Mouse (Mus musculus) lung, postnatal 36 days (tissue): ENCODE data around the gene Zfp277.

ENCODE experiments used
- DNase-seq: peaks from one replicate; pipeline ENCODE4 v3.0.0; 2022; ENCODE audit warnings: mixed read lengths

The Zfp277 gene

DNA sequence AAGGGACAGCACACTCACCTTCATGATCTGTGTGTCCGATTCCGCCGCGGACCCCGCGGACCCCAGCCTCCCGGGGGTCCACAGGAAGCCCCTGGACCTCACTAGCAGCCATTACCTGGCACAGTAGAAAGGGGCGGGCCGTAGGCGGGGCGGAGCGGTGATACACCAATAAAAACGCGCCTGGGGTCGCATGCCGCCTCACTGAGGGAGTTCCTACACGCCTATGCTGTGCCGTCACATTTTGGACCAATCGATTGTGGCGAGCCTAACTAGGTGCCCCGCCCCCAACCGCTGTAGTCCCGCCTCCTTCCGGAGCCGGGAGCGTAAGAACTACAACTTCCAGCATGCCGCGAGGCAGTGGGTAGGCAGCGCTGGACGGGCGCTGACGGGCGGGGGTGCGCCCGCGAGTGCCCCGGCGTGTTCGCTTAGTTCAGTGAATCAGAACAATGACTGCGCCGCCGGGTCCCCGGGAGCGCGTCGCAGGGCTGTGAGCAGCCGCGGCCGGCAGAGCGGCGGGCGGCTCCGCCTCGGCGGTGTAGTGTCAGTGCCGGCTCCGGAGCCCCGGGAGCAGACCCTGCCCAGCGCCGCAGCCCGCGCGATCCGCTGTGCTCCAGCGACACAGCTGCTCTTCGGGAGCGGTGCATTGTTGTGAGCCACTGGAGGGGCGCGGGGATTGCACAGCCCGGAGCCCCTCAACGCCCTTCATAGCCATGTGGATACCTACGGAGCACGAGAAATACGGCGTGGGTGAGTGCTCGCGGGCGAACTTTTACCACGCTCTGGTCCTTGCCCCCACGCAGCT, at the start of gene Zfp277, which contains the start of gene Dock4:
Gene Zfp277 (minus strand): TSS at position 255 of the 802 bp plus-strand sequence.
Gene Dock4 (plus strand): TSS at position 305 of the 802 bp plus-strand sequence.
- DNase-seq, result peak; percentile 100

DNA sequence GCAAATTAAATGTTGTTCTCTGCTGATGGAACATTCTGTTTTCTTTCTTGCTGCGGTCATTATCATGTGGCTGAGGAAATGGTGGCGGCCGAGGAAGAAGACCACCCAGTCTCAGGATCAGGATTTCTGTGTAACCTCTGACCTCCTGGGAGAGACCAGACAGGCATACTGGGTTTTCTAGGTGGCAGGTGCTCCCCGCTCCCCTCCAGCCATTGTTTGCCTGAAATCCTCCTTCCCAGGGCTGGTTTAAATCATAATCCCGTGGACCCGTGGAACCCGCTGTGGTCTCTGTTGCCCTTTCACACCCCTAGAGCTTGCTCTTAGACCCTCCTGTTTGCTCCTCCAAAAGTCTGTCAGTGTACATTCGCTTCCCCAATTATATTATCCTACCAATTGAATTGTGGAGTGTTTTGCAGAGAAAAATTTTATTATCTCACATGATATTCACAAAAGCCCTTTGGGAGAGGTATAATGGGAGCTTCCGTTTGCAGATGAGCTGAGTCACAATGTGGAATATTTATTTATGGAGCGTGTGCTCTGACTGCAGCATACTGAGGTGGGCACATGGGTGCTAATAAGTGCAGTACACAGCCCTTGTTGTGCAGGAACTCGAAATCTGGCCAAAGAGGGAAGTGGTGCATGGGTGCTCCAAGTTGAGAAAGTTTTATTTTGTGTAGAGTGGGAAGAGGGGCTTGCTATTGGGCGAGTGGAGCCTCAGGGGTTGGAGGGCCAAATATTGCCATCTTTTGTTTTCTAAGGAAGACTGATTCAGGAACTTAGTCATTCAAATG, 40.5 kb upstream of the Zfp277 start:
- no peak for DNase-seq

DNA sequence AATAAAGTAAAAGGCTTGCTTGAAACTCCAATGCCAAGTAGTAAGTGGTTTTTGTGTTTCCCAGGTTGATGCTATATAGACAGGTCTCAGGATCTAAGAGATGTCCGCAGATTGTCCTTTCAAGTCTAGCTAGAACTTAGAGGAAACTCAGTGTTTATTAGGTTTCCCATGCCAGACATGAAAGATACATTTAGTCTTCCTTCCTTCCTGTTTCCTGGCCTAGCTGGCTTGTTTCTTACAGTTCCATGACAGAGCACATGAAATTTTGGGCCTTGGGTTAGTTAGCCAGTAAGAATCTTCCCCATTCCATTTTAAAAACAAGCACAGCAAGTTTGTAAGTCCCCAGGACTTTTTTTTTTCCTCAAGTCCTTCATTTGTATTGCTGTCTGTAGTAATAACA, 39.5 kb upstream of the Zfp277 start:
- DNase-seq, result no peak

DNA sequence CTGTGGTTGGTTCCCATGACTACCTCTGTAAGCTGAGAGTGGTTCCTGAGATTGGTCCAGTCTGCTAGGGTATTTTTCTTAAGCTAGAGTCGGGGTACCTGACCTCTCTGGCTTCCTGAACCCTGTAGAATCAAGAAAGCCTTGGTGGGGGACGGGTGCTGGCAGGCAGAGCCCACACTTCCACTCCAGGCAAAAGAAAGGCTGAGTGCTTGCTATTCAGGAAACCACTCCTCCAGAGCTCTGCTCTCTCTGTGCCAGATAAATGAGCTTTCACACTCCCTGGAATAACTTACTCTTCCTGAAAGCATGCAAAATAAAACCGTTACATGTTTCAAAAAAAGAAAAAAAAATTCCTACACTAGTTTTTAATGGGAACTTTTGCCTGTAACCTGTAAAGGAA, 38.5 kb upstream of the Zfp277 start:
- peak; percentile 40 for DNase-seq

DNA sequence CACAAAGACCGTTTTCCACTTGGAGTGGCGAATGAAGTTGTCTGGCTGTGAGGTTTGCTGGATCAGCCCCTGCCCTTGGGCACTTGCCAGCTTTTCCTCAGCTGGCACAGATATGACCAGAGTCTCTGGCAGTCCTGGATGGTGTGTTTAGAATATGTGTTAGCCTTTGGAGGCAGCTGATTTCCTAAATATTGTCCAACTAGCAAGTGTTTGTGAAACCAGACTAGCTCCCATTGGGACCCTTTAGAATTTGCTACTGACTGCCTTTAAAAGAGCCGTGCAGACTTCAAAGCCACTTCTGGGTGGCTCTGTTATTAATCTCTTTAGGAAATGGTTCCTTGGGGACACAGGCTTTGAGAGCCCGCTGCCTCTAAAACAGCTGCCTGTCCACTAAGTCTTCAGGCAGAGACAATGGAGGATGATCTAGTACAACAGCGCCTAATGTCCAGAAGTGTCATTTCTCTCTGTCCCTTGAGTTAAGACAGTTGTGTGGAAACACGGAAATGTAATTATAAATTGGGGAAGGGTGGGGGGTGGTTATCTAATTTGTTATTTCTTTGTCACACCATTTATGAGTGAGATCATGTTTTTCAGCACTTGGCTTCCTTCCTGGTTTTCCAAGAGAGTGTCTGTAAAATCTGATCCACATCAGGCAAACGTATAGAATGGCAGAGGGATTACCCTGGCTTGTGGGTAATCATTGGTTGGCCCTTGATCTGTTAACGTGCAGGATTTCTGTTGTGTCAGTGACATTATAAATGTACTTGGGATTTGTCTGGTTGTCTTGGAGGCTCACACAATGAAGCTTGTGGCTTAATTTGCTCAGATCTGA, 32.1 kb upstream of the Zfp277 start:
- DNase-seq, result peak; percentile 63

DNA sequence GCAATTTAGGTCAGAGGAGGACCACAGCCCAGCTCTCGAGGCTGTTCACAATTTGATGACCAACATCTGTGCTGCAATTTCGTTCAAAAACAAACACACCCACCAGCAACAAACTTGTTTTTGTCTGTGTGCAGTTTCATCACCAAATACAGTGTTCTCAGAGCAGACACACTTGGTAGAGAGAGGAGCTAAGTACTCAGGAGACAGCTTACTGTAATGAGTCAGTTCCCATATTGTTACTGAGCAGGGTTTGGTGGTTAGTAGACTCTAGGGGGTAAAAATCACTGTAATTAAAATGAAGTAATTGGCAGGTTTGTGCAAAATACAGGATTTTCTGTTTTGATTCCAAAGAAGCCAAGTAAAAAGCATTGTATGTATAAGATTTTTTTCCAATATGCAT, 28.0 kb upstream of the Zfp277 start:
- DNase-seq, result no peak

DNA sequence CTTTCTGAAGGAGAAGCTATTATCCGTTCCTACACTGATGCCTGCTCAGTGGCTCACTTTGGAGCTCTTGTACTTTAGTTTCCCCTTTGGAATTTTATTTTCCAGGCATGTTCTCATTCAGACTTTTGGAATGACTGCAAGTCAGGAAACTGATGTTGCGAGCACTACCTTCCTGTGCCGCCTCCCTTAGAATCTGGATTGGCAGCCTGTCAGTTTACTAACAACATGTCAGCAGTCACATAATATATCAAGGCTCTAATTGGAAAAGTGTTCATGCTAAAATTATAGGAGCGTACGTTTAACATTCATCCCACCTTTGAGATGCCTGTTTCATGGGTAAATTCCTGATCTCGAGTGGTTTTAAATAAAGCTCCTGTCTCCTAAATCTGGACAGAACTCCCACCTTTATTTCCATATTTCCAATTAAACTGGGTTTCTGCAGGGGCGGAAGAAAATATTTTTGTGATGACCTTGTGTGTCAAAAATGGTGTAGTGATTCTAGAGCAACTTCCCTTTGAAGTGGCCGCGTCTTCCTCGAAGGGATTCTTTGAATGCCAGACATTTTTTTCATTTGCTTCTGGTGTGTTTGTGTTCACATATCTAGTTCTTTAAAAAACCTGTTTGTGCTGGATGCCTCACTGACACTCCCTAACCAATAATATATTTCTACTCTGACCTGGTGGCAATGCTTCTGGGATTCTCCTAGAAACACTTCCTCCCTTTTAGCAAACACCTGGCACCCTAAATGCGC, 26.1 kb upstream of the Zfp277 start:
- peak; percentile 70 for DNase-seq

DNA sequence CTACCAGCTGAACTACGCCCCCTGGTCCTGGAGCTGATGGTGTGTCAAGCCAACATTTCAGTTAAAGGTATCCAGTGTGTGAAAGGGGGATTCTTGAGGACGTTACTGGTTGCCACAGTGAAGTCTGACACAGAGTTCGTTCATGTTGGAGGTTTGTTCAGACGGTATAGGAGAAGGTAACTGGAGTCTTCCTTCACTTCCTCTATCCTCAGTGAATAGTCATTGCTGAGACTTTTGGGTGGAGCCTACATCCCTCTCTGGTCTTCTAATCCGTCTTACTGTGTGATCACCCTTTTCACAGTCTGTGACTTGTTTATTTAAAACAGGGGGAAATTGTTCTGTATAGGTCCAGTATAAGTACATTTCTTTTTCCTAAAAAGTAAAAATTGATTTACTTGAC, 23.3 kb upstream of the Zfp277 start:
- DNase-seq, result no peak

DNA sequence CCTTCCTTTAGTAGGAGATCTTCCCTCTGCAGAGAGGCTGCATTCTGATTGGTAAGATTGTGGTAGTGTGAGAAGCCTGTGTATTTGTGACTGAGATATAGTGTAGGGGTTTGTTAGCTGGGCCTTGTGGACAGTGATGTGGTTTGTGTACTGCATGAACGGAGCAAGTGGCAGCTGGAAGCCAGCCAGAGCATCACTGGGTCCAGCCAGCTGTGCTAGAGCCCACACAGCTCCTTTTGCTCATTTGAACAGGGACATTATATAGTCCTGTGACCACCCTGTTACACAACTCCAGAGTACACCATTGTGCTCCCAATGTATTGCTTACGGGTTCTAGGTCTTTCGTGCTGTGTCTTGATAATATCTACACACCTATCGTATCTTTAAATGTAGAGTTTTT, 22.5 kb upstream of the Zfp277 start:
- no peak for DNase-seq

DNA sequence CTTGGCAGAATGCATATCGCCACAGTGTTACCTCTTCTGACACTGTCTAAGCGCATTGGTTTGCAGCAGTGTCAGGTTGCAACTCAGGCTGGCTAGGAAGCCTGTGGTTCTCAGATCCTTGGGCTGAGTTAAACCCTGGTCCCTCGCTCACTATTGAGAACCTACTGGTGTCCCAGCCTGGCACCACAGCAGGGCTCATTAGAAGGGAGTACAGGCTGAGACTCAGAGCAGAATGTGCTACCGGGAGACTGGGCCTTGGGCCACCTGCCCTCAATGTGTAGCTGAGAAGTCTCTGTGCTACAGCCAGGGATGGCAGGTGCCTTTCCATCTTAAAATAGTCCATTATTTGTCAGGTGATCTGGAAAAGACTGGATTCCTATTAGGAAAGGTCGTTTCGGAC, 18.6 kb upstream of the Zfp277 start:
- no peak for DNase-seq

DNA sequence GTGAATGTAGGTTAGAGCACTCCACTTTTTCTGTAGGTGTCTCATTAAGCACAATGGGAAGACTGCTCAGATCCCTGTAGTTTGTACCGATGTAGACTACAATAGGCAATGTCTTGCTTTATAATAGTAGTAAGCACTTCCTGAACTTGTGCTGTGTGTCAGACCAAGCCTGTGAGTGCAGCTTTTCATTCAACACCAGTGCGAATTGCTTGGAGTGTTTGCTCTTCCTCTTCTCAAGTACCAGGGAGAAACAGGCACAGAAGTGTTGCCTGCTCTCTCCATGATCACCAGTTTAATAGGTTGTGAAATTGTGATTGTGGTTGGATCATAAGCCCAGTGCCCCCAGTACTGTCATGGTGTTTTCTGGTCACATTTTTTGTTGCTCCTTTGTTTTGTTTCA, 18.1 kb upstream of the Zfp277 start:
- DNase-seq, result peak; percentile 72

DNA sequence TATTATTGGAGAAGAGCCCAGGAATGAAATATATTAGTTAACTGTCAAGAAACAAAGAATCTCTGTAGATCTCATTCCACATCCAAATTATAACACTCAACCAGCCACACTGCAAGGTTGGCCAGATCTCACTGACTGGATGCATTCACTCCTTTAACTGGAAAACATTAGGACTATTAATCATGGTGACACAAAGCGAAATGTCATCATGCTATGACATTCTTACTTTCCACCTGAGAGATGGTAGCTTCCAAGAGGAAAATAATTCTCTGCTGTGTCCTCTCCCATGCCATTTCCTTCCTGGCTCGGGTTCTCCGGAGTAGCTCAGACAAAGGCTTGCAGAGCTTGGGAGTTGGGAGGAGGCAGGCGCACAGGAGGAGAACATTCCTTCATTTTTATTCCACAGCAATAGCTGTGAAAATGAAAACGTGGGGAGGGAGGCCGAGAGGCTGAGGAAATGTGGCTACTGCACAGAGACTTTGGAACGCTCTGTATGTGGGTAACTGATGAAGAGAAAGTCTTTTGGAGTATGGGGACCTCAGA, 17.1 kb upstream of the Zfp277 start:
- DNase-seq, result no peak

DNA sequence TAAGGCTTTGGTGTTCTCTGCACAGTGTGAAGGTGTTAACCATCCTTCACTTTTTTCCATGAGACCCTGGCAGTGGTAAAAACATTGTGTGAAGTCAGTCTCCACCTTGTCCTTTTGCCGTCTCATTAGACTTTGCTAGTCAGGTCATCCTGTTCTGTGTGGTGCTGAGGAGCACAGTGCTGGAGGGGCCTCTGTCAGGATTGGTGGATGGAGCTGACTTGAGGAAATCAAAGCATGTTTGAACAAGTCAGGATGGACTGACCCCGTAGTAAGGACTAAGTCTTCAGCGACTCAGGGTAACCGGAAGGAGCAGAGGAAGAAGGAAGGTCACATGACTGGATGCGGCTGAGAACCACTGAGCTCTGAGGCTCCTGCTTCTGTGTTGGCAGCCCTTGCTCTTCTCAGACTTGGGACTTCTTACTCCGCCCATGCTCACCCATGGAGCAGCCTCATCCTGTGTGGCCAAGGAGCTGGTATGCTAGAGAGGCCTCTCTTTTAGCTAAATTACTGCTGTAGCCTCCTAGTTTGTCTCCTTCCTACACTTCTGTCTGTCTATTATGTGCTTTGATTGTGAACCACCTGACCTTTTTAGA, 14.1 kb upstream of the Zfp277 start:
- DNase-seq, result no peak

DNA sequence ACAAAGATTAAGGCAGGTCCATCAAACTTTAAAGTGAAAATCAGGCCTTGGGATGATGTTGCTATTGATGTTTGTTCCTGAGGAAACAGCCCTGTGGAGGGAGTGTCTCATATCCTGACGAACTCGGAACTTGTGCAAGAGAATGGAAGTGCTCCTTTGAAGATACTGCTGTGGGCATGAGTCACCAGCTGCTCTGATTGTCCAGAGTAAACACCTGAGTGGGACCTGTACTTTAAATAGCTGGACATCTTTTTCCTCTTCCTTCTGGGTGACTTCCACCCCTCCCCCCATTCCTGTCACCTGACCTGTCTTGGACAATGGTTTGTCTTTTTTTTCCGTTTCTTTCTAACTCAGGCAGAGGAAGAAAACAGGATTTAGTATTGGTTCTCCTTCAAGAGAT, 13.3 kb upstream of the Zfp277 start:
- DNase-seq, result peak; percentile 85

DNA sequence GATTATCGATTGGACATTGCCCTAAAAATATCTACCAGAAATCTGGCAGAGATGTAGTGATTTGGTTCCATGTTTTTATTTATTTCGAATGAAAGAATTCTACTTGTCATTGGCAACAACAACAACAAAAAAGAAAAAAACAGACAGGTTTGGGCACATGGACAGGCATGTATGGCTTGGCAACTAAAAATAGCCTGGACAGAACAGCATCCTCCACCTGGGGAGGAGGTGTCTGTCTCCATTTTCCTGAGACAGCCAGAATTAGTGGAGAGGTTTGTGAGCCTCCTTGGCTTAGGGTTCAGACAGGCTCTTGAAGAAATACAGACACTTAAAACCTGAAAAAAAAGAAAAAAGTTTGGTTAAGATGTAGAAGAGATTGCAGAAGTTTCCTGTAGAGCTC, 10.8 kb upstream of the Zfp277 start:
- DNase-seq, result no peak

DNA sequence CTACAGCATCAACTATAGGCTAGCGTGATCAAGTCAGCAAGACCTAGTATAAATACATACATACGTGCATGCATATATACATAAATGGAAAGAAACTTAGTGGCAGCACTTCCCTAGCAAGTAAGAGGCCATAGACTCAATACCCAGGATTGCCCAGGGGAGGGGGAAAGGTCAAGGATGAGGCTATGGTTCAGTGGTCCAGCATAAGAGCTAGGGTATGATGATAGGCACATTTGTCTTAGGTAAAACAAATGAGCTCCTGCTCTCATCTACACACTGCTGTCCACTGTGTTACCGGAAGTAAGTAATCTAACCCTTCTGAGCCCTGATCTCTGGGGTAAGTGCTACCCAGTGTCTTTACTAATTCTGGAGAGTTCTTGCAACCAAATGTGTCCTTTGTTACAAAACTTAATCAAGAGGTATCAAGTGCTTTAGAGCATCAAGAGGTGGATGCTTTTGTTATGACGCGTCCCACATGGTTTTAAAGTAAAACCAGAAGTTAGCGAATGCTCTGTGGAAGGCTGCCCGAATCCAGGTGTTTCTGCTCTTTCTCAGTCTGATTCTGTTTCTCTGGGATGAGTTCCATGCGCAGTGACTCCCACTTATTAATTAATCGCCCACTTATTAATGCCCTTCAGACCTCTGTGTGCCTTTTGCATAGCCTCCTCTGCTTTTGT, 3.6 kb upstream of the Zfp277 start:
- DNase-seq, result peak; percentile 62

DNA sequence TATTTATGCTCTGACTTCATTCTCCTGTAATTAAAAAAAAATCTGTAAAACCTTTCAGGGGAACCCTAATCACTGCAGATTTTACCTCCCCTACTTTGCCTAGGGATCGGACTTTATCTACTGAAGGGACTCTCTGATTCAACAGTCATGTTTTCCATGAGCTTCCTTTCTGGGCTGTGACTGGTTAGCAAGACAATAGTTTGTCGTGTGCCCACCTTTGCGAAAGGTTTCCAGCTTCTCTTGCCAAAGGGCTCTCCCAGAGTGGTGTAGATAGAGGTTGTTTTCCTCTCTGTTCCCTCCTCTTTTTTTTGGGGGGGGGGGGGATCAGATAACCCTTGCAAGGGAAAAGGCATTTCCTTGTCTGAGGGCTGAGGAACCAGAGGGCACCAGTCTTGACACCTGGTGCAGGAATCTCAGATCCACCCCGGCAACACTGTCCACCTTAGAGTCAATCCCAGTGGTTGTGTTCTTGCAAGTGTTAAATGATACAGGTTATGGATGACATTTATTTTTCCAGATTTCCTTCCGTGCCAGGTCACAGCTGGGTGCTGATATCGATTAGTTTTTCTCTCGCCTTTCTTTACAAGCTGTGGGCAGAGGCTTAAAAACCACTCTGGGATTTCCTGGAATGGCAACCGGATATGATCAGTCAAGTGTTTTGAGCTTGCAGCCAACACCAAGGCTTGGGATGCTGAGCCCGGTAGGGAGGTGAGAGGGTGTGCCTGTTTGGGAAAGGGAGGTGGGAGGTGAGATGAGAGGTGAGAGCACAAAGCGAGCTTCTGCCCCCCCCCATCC, 2.1 kb upstream of the Zfp277 start:
- DNase-seq, result peak; percentile 41

DNA sequence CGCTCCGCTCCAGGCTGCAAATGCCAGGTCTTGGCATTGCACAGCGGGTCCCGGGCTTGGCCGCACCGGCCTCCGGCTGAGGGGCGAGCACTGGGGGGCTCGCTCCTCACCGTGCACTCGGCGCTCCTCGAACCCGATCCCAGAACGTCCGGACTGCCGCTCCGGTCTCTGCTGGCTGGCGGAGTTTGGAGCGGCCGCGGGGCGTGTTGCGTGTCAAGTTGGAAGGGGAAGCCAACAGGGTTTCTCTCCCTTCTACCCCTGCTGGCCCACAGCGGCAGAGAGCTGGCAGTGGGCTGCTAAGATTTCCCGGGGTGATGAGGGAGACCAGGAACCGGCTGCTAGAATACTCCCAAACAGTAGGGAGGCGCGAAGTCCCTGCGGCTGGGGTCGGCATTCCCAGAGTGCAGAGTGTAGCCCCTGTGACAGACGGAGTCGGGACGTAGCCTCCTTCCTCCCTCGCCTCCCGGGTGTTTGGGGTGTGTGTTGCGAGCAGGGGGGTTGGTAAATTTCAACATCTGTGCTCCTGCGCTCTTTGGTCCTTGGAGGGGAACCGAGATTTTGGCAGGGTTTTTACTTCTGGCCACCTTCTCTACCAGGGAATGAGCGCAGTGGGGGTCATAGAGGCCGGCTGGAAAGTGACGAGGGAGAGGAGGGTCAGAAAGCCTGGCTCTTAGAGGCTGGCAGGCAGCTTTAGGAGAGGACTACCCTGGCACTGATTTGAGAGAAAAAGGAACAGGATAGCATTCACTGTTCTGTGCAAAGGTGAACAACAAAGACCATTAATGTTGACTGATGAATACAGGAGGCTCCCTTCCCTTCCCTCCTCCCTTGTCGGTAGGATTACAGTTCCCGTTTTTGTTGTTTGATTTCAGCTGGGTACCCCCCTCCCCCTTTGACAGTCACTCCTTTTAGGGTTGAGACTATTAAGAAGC, 1.0 kb upstream of the Zfp277 start:
- DNase-seq, result peak; percentile 32

DNA sequence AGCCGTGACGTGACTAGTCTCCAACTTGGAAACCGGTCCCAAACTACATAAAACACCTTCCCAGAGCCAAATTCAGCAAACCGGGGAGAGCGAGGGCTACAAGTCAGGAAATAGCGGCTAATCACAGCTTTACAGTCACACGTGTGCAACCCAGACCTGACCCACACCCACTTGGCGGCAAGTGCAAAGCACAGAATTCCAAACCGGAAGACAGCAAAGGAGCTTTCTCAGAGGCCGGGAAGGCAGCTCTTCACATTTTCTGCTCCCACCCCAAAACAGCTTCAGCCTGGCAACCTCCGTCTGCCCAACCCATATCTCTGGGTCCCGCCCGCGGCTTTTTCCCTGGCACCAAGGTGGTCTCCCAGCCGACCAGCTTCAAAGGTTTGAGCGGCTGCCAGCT, 496 bp downstream of the Zfp277 start:
- peak; percentile 62 for DNase-seq
